8 mouse cellular contexts compared by ENCODE assay signal in the genomic region with DNA sequence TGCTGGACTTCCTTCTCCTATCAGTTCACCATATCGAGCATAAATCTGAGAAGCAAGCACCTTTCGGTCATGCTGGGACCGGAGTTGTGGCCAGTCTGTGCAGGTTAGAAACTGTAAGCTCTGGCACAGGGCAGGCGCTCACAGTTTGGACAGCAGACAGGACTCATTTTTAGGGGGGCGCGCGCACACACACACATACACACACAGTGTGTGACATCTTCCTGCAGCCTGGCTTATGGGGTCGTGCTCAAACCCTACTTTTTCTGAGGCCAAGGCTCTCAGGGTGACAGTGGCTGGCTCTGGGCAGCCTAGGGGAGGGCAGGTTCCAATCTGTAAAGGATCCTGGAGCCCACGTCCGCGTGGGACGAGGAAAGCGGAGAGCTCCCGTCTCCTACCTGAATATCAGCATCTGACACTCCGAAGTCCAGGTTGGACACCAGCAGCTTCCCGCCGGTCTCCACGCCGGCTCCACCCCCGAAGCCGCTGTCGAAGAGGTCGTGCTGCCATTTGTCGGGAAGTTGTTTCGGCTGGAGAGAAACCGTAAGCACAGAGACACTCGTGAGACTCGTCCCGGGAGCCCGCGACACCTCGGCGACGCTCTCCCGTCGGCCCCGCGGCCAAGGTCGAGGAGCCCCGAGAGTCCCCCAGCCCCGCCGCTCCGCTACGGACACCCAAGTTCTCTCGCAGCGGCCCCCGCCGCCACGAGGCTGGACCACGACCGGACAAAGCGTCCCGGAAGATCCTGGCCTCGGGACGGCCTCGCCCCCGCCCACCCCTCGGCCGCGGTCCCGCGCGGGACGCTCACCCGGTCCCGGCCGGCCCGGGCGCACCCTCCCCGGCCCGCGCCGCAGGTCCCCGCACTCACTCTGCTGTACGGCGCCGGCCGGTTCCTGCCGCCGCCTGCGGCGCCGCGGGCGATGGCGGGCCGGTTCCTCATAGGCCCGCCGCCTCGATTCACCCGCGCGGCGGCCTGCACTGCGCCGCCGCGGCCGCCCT. TPM values are rescaled to one million over a fixed set of nuclear protein-coding genes. Genes with fewer than 3 reads are reported as not detected.
DNase-seq lines count a peak whose midpoint lies in the region; ATAC-seq and TF ChIP-seq lines count a peak whose summit lies in the region.

No protein-coding gene starts in this region.

- peak overlapping the region; percentile 100 for H3K9ac ChIP-seq in embryonic facial prominence, embryonic 12.5 days
- H3K9ac ChIP-seq in hindbrain, postnatal 0 days (replicated peaks; ENCODE audit: low read length), result peak overlapping the region; percentile 94

- peaks cover 22% of the 10 kb centered on the region for H3K4me1 ChIP-seq in embryonic facial prominence, embryonic 12.5 days
- peaks cover 12% of the 10 kb centered on the region for H3K4me1 ChIP-seq in hindbrain, postnatal 0 days (ENCODE audit: insufficient read depth, low read length)
- peaks cover 66% of the 10 kb centered on the region for H3K4me1 ChIP-seq in megakaryocyte, embryonic 14.5 days

- H3K27ac ChIP-seq in embryonic facial prominence, embryonic 12.5 days, result peak overlapping the region; percentile 93
- peak overlapping the region; percentile 94 for H3K27ac ChIP-seq in hindbrain, postnatal 0 days

- no peaks in the 10 kb centered on the region for H3K27me3 ChIP-seq in embryonic facial prominence, embryonic 12.5 days
- no peaks in the 10 kb centered on the region for H3K27me3 ChIP-seq in hindbrain, postnatal 0 days (ENCODE audit: insufficient read depth, low read length)
- no peaks in the 10 kb centered on the region for H3K27me3 ChIP-seq in megakaryocyte, embryonic 14.5 days (replicated peaks)

- H3K36me3 ChIP-seq in embryonic facial prominence, embryonic 12.5 days, result peaks cover 57% of the 10 kb centered on the region
- peaks cover 43% of the 10 kb centered on the region for H3K36me3 ChIP-seq in hindbrain, postnatal 0 days (ENCODE audit: insufficient read depth, low read length)
- peaks cover 64% of the 10 kb centered on the region for H3K36me3 ChIP-seq in megakaryocyte, embryonic 14.5 days (replicated peaks; ENCODE audit: low read length)

- ATAC-seq in embryonic facial prominence, embryonic 12.5 days (ENCODE audit: insufficient number of reproducible peaks, insufficient read depth, low FRiP score, low TSS enrichment), result peak; percentile 42
- no peak for ATAC-seq in hindbrain, postnatal 0 days
- ATAC-seq in frontal cortex, adult (ENCODE audit: low TSS enrichment), result no peak; the same call in 1 of the 2 replicates
- no peak; the same call in 1 of the 2 replicates for ATAC-seq in cerebellum, adult (ENCODE audit: insufficient number of reproducible peaks, low FRiP score, low TSS enrichment)

- TF ChIP-seq CTCF in hindbrain, postnatal 0 days (IDR thresholded peaks at IDR 0.05; ENCODE audit: low read depth), result no peak

- peak; percentile 29 for DNase-seq in cerebellum, adult 11-12 months
- no peak for DNase-seq in cerebellum, postnatal 25 days
- DNase-seq in 3134 (ENCODE audit: extremely low read depth, insufficient read length, low spot score), result peak; percentile 64
- DNase-seq in hindbrain, postnatal 0 days (ENCODE audit: low spot score), result no peak

- 5% methylated on average over 86 of the region's 99 CpGs for WGBS in embryonic facial prominence, embryonic 12.5 days
- 7% methylated on average over 74 of the region's 99 CpGs for WGBS in hindbrain, postnatal 0 days

- H3K4me3 ChIP-seq in embryonic facial prominence, embryonic 12.5 days, result peak overlapping the region; percentile 99
- peak overlapping the region; percentile 97 for H3K4me3 ChIP-seq in hindbrain, postnatal 0 days (ENCODE audit: low read length)
- peak overlapping the region; percentile 96 for H3K4me3 ChIP-seq in megakaryocyte, embryonic 14.5 days (replicated peaks)

- no peaks in the 10 kb centered on the region for H3K9me3 ChIP-seq in embryonic facial prominence, embryonic 12.5 days
- H3K9me3 ChIP-seq in hindbrain, postnatal 0 days (ENCODE audit: low read length), result no peaks in the 10 kb centered on the region
- no peaks in the 10 kb centered on the region for H3K9me3 ChIP-seq in megakaryocyte, embryonic 14.5 days

- H3K4me2 ChIP-seq in embryonic facial prominence, embryonic 12.5 days (replicated peaks), result peak overlapping the region; percentile 97
- H3K4me2 ChIP-seq in hindbrain, postnatal 0 days (ENCODE audit: low read depth, low read length), result peak overlapping the region; percentile 90

RNA-seq across cellular contexts. Expression of a gene that starts 0.6 kb away (rescaled TPM):
- 683 and 688 TPM in 2 replicates for polyA plus RNA-seq in embryonic facial prominence, embryonic 12.5 days (2016; fragmentation: Nextera tagmentation; extraction: Ambion mirVana)
- total RNA-seq in hindbrain, postnatal 0 days (2014; rRNA removed), result 95.2 and 114 TPM in 2 replicates
- 185 and 189 TPM in 2 replicates for polyA plus RNA-seq in hindbrain, postnatal 0 days (2015; fragmentation: Nextera tagmentation; extraction: Ambion mirVana)
- 25.9 and 253 TPM in 2 replicates for polyA plus RNA-seq in megakaryocyte, embryonic 14.5 days (2012; ENCODE audit: insufficient read depth, low replicate concordance)

RNA-seq across cellular contexts. Expression of a gene that starts 0.7 kb away (rescaled TPM):
- 191 and 198 TPM in 2 replicates for polyA plus RNA-seq in embryonic facial prominence, embryonic 12.5 days (2016; fragmentation: Nextera tagmentation; extraction: Ambion mirVana)
- total RNA-seq in hindbrain, postnatal 0 days (2014; rRNA removed), result 38.0 and 39.6 TPM in 2 replicates
- 198 and 200 TPM in 2 replicates for polyA plus RNA-seq in hindbrain, postnatal 0 days (2015; fragmentation: Nextera tagmentation; extraction: Ambion mirVana)
- 247 and 315 TPM in 2 replicates for polyA plus RNA-seq in megakaryocyte, embryonic 14.5 days (2012; ENCODE audit: insufficient read depth, low replicate concordance)

RNA-seq across cellular contexts. Expression of a gene that starts 10.7 kb away (rescaled TPM):
- 0.99 TPM in 1 of 2 replicates, not detected in the other for polyA plus RNA-seq in embryonic facial prominence, embryonic 12.5 days (2016; fragmentation: Nextera tagmentation; extraction: Ambion mirVana)
- 0.78 TPM in 1 of 2 replicates, not detected in the other for total RNA-seq in hindbrain, postnatal 0 days (2014; rRNA removed)
- polyA plus RNA-seq in hindbrain, postnatal 0 days (2015; fragmentation: Nextera tagmentation; extraction: Ambion mirVana), result 1.8 and 3.0 TPM in 2 replicates
- polyA plus RNA-seq in megakaryocyte, embryonic 14.5 days (2012; ENCODE audit: insufficient read depth, low replicate concordance), result 2.7 and 7.7 TPM in 2 replicates

RNA-seq across cellular contexts. Expression of a gene that starts 16.1 kb away (rescaled TPM):
- 561 and 568 TPM in 2 replicates for polyA plus RNA-seq in embryonic facial prominence, embryonic 12.5 days (2016; fragmentation: Nextera tagmentation; extraction: Ambion mirVana)
- total RNA-seq in hindbrain, postnatal 0 days (2014; rRNA removed), result 252 and 297 TPM in 2 replicates
- polyA plus RNA-seq in hindbrain, postnatal 0 days (2015; fragmentation: Nextera tagmentation; extraction: Ambion mirVana), result 403 and 425 TPM in 2 replicates
- polyA plus RNA-seq in megakaryocyte, embryonic 14.5 days (2012; ENCODE audit: insufficient read depth, low replicate concordance), result 1,582 and 1,923 TPM in 2 replicates

RNA-seq across cellular contexts. Expression of a gene that starts 20.2 kb away (rescaled TPM):
- 143 and 147 TPM in 2 replicates for polyA plus RNA-seq in embryonic facial prominence, embryonic 12.5 days (2016; fragmentation: Nextera tagmentation; extraction: Ambion mirVana)
- 120 and 142 TPM in 2 replicates for total RNA-seq in hindbrain, postnatal 0 days (2014; rRNA removed)
- 125 and 143 TPM in 2 replicates for polyA plus RNA-seq in hindbrain, postnatal 0 days (2015; fragmentation: Nextera tagmentation; extraction: Ambion mirVana)
- polyA plus RNA-seq in megakaryocyte, embryonic 14.5 days (2012; ENCODE audit: insufficient read depth, low replicate concordance), result 143 and 168 TPM in 2 replicates

Comparison
In these comparisons a context has a peak if more than half of its experiments do, and no peak if none do; other contexts are left out.
1. DNase-seq: peak in cerebellum, adult 11-12 months (single experiment) and 3134 (single experiment); none in cerebellum, postnatal 25 days (0 of 2) and hindbrain, postnatal 0 days (single experiment).
2. Peak in every context shown above with its lines, with median percentiles within 50 percentile points of each other: H3K4me3 ChIP-seq.